Mouse (Mus musculus) erythroblast, embryonic 14.5 days (primary cell): Measurements from ENCODE around the gene Iqcn. TPM values are rescaled to one million over a fixed set of nuclear protein-coding genes. Genes with fewer than 3 reads are reported as not detected.
A peak's percentile ranks its signal among the peaks of the same experiment; 100 is the strongest.

ENCODE experiments used
- H3K27me3 ChIP-seq: 2 replicates; pipeline ENCODE4 v1.6.1; 2012; ENCODE audit warnings: inconsistent platforms; ENCODE audit not compliant: control insufficient read depth
- H3K36me3 ChIP-seq: 2 replicates; pipeline ENCODE4 v1.6.1; 2012; ENCODE audit warnings: mild to moderate bottlenecking, inconsistent platforms; ENCODE audit not compliant: control insufficient read depth
- H3K4me1 ChIP-seq: 2 replicates; pipeline ENCODE4 v1.6.1; 2012; ENCODE audit warnings: inconsistent platforms; ENCODE audit not compliant: control insufficient read depth
- H3K4me3 ChIP-seq: replicated peaks from 2 replicates; pipeline ENCODE3; 2012; ENCODE audit warnings: moderate library complexity, mild to moderate bottlenecking, inconsistent platforms
- H3K9me3 ChIP-seq: 2 replicates; pipeline ENCODE4 v1.6.1; 2012; ENCODE audit warnings: low read length, inconsistent platforms, mixed read lengths; ENCODE audit not compliant: control insufficient read depth
- GATA1 ChIP-seq: IDR thresholded peaks from 2 replicates; pipeline ENCODE4 v1.6.1; 2012; ENCODE audit warnings: low read length, inconsistent platforms, mixed read lengths
- TAL1 ChIP-seq: IDR thresholded peaks from 3 replicates; pipeline ENCODE4 v1.6.1; 2012; ENCODE audit warnings: low read length, inconsistent platforms, mixed read lengths
- polyA plus RNA-seq: library from polyadenylated mRNA; stranded (reverse); fragments of >175 nt; gene quantifications from 2 replicates; pipeline ENCODE4 v1.2.3, GENCODE M21; 2012

The Iqcn gene
- polyA plus RNA-seq, 1 experiment = not detected

- Histone ChIP-seq H3K27me3 (0 out of 2 replicates have a peak, but pooled peaks cover under 1% of the 10 kb centered on the region), H3K36me3 (peaks cover 39% of the 10 kb centered on the region), H3K4me3 (peak overlapping the region; percentile 71), H3K9me3 (no peaks in the 10 kb centered on the region), H3K4me1 (peaks cover 75% of the 10 kb centered on the region)
- TF ChIP-seq TAL1 (no peak), GATA1 (no peak)
Observed at GRCm38 (mm10) chr8:70754871-70755660, 51.8 kb downstream of the Iqcn start.

GRCm38 (mm10) chr8:70755661-70756475 lies 52.6 kb downstream of the Iqcn start:
- Histone ChIP-seq H3K4me3 (peak overlapping the region; percentile 71), H3K4me1 (peaks cover 81% of the 10 kb centered on the region), H3K27me3 (no peaks in the 10 kb centered on the region), H3K9me3 (no peaks in the 10 kb centered on the region), H3K36me3 (peaks cover 39% of the 10 kb centered on the region)
- TF ChIP-seq TAL1 = no peak
- no peak for TF ChIP-seq GATA1

GRCm38 (mm10) chr8:70756476-70757040 lies 53.3 kb downstream of the Iqcn start:
- TF ChIP-seq GATA1 = no peak
- TF ChIP-seq TAL1 = no peak
- peaks cover 39% of the 10 kb centered on the region for H3K36me3 ChIP-seq
- peaks cover 86% of the 10 kb centered on the region for H3K4me1 ChIP-seq
- no peaks in the 10 kb centered on the region for H3K27me3 ChIP-seq
- H3K4me3 ChIP-seq = no peak overlapping the region
- H3K9me3 ChIP-seq = no peaks in the 10 kb centered on the region

DNA sequence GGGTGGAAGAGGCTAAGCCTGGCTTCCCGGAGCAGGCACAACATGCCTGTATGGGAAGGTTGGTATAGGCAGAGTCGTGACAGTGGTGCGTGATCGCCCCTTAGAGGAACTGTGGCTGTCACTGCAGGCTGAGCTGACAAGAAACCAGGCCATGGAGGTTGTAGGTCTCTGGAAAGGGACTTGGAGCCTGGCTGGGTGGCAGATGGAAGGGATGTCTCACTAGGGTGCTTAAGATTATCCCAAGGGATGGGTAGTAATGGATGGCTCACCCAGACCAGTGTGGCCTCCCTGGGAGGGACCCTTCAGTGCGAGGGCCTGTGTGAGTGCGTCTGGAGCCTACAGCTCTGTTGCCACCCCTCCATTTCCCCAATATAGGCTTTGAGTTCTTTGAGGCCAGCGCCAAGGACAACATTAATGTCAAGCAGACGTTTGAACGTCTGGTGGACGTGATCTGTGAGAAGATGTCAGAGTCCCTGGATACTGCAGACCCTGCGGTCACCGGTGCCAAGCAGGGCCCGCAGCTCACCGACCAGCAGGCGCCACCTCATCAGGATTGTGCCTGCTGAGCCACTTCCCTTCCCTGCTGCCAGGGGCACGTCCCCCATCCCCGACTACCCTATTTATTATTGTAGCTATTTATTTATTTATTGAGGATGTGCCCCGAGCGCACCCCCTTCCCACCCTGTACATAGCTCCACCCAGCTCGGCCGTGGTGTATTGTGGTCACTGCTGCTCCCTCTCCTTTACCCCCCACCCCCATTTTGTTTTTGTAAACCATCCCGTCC lies 54.5 kb downstream of the Iqcn start:
- Histone ChIP-seq H3K36me3 (peaks cover 42% of the 10 kb centered on the region), H3K4me1 (peaks cover 91% of the 10 kb centered on the region)

GRCm38 (mm10) chr8:70758308-70758615 lies 55.0 kb downstream of the Iqcn start:
- H3K27me3 ChIP-seq = no peaks in the 10 kb centered on the region
- no peaks in the 10 kb centered on the region for H3K9me3 ChIP-seq
- H3K4me1 ChIP-seq = peaks cover 91% of the 10 kb centered on the region
- H3K4me3 ChIP-seq = no peak overlapping the region
- peaks cover 46% of the 10 kb centered on the region for H3K36me3 ChIP-seq
- TF ChIP-seq TAL1 (no peak), GATA1 (no peak)

More for the DNA sequence above, 54.5 kb downstream of the Iqcn start:
- TF ChIP-seq TAL1 (no peak), GATA1 (no peak)
- Histone ChIP-seq H3K4me3 (no peak overlapping the region), H3K9me3 (no peaks in the 10 kb centered on the region), H3K27me3 (no peaks in the 10 kb centered on the region)

DNA sequence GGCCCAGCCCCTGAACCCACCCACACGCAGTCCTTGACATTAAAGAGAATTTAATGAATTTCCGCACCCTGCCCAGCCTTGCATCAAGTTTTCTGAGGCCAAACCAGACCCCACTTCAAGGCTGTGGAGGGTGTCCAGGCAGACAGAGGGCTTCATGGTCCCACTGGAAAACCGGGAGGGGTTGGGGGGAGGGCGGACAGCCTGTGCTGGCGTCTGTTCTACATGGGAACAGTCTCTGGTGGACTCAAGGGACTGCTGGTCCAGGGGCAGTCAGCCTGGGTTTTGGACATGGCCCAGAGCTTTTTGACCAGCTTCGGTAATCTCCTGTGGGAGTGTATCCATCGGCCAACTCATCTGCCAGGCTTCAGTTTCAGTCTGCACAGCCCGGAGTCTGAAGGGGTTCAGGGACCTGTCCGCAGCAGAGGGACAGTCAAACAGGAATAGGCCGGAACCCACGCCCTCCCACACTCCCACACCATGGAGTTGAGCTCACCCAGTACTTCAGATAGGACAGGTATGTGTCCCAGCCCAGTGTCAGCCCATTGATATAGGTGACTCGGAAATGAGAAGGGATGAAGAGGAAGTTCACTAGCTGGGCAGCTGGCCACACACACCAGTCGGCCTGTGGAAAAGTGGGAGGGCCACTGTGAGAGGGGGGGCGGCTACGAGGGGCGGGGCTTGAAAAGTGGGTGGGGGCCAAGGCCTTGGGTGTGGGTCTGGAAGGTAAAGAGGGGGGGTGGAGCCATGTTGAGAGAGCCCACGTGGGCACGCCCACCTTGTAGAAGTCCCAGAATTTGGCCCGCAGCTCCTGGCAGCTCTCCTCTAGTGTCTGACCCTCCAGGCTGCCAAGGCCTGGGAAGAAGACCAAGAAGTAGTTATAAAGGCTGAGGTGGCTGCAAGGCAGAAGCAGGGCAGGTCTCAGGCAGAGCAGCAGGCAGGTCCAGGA lies 55.6 kb downstream of the Iqcn start:
- no peaks in the 10 kb centered on the region for H3K27me3 ChIP-seq
- peaks cover 91% of the 10 kb centered on the region for H3K4me1 ChIP-seq
- H3K36me3 ChIP-seq = peaks cover 52% of the 10 kb centered on the region
- TF ChIP-seq GATA1 = no peak
- TF ChIP-seq TAL1 = no peak
- H3K9me3 ChIP-seq = no peaks in the 10 kb centered on the region
- H3K4me3 ChIP-seq = peak overlapping the region; percentile 80

DNA sequence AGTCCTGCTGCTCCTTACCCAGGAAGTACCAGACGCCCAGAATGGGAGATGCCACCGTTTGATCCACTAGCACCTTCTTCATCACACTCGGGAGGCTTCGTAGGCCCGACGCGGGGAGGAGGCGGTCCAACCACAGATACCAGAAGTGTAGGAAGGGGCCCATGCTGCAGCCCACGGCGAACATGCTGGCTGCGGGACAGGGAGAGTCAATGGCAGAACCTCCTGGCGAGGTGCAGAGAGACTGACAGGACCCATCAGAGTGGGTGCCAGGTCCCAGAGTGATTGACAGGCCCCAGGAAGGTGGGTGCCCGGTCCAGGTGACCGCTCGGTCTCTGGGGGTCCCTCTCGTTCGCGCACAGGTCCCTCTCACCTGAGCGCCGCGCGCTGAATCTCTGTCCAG lies 57.1 kb downstream of the Iqcn start:
- H3K4me3 ChIP-seq = peak overlapping the region; percentile 80
- TF ChIP-seq GATA1 = no peak
- no peak for TF ChIP-seq TAL1
- H3K36me3 ChIP-seq = peaks cover 58% of the 10 kb centered on the region
- no peaks in the 10 kb centered on the region for H3K9me3 ChIP-seq
- H3K27me3 ChIP-seq = no peaks in the 10 kb centered on the region
- H3K4me1 ChIP-seq = peaks cover 91% of the 10 kb centered on the region

GRCm38 (mm10) chr8:70760775-70761406 lies 57.6 kb downstream of the Iqcn start, which contains the start of gene Mpv17l2:
TSS of gene Mpv17l2 (minus strand) at chr8:70760946.
- Histone ChIP-seq H3K9me3 (no peaks in the 10 kb centered on the region), H3K4me1 (peaks cover 91% of the 10 kb centered on the region), H3K36me3 (peaks cover 56% of the 10 kb centered on the region), H3K27me3 (no peaks in the 10 kb centered on the region), H3K4me3 (peak within 1 kb of the TSS; percentile 80)
- TF ChIP-seq GATA1 = no peak
- TF ChIP-seq TAL1 = no peak
